Mouse (Mus musculus) kidney, postnatal 14 days (tissue): ENCODE measurements at regions not wholly inside any gene's neighbourhood (a gene's known extent, or its start where the extent isn't known, plus 50 kb on each side); places are given as distances from the start of the nearest gene placed in this dataset.

Source experiments
- DNase-seq: peaks from one replicate; pipeline ENCODE4 v3.0.0; 2022; ENCODE audit warnings: mixed read lengths

- no peak for DNase-seq
Measured at GRCm38 (mm10) chr4:10610784-10611183, 263.5 kb upstream of the 2610301B20Rik start.
